Mouse (Mus musculus): ENCODE measurements around the gene Cyp3a25.
"Not testable (repeated sequence)": the region's sequence is repeated elsewhere in the genome, so short reads cannot be mapped to it uniquely, and the experiment has no call there.

Cyp3a25 gene

GRCm38 (mm10) chr5:146009509-146009908 lies at the start of gene Cyp3a25:
Gene Cyp3a25, minus strand, starts transcription at chr5:146009618.
- not testable (repeated sequence) for DNase-seq (ENCODE audit: low read depth)

- no peak for DNase-seq (ENCODE audit: low read depth)
Observed at GRCm38 (mm10) chr5:146021136-146021535, 11.7 kb upstream of the Cyp3a25 start.

GRCm38 (mm10) chr5:146018275-146018674 lies 8.9 kb upstream of the Cyp3a25 start:
- DNase-seq (ENCODE audit: low read depth) = no peak

- DNase-seq (ENCODE audit: low read depth) = no peak
Observed at GRCm38 (mm10) chr5:146011251-146011650, 1.8 kb upstream of the Cyp3a25 start.

GRCm38 (mm10) chr5:145967080-145967479 lies 42.3 kb downstream of the Cyp3a25 start:
- DNase-seq (ENCODE audit: low read depth) = no peak
